Mouse (Mus musculus) lung, postnatal 0 days (tissue): Measurements from ENCODE around the gene Gpc6. TPM values are rescaled to one million over a fixed set of nuclear protein-coding genes. Genes with fewer than 3 reads are reported as not detected.

Source experiments
- ATAC-seq: fragments of 200-750 bp; cut with Nextera tagmentation; 2 replicates; pipeline ENCODE4 v1.8.0; 2017; ENCODE audit warnings: moderate library complexity
- DNase-seq: peaks from one replicate; pipeline ENCODE4 v3.0.0-alpha.2; 2016; ENCODE audit warnings: low spot score
- H3K27ac ChIP-seq: fragments of 300-500 bp; sonication (generic); 2 replicates; pipeline ENCODE4 v1.5.1; 2014; ENCODE audit warnings: antibody characterized with exemption, mild to moderate bottlenecking, low read length, mixed read lengths
- H3K27me3 ChIP-seq: fragments of 300-500 bp; sonication (generic); replicated peaks from 2 replicates; pipeline ENCODE4 v1.6.1; 2014; ENCODE audit warnings: low read length, mixed read lengths; ENCODE audit not compliant: insufficient read depth
- H3K36me3 ChIP-seq: fragments of 300-500 bp; sonication (generic); 2 replicates; pipeline ENCODE4 v1.6.1; 2014; ENCODE audit warnings: low read length, mixed read lengths; ENCODE audit not compliant: insufficient read depth
- H3K4me1 ChIP-seq: fragments of 300-500 bp; sonication (generic); 2 replicates; pipeline ENCODE4 v1.6.1; 2014; ENCODE audit warnings: antibody characterized with exemption, low read depth, low read length, mixed read lengths; ENCODE audit not compliant: insufficient read depth
- H3K4me2 ChIP-seq: fragments of 300-500 bp; sonication (generic); replicated peaks from 2 replicates; pipeline ENCODE4 v1.6.1; 2014; ENCODE audit warnings: low read depth, mild to moderate bottlenecking, low read length, moderate library complexity, mixed read lengths
- H3K4me3 ChIP-seq: fragments of 300-500 bp; sonication (generic); 2 replicates; pipeline ENCODE4 v1.5.1; 2014; ENCODE audit warnings: low read depth, low read length
- H3K9ac ChIP-seq: fragments of 300-500 bp; sonication (generic); replicated peaks from 2 replicates; pipeline ENCODE4 v1.6.1; 2014; ENCODE audit warnings: low read depth, mild to moderate bottlenecking
- H3K9me3 ChIP-seq: fragments of 300-500 bp; sonication (generic); 2 replicates; pipeline ENCODE4 v1.6.1; 2016; ENCODE audit warnings: low read length, mixed read lengths
- CTCF ChIP-seq: IDR thresholded peaks from 2 replicates; pipeline ENCODE4 v1.5.1; 2016; ENCODE audit warnings: antibody characterized with exemption, mild to moderate bottlenecking
- EP300 ChIP-seq: IDR thresholded peaks from 2 replicates; pipeline ENCODE4 v1.6.1; 2016; ENCODE audit warnings: antibody characterized with exemption, mild to moderate bottlenecking, control low read depth
- WGBS: fragments of 180-500 bp; shearing (Covaris S2); extraction: QIAGEN DNeasy Blood & Tissue Kit; methylation state at CpG from one replicate; pipeline ENCODE4 v1.1.7; 2014; 5-methylcytosine and 5-hydroxymethylcytosine counted together
- polyA plus RNA-seq: library from polyadenylated mRNA; unstranded; fragments of >200 nt; fragmentation: Nextera tagmentation; extraction: Ambion mirVana; gene quantifications from 2 replicates; pipeline ENCODE4 v1.2.1, GENCODE M21; 2015

Gene Gpc6
- polyA plus RNA-seq, 1 experiment from 2014 or later: 3.1 TPM

DNA sequence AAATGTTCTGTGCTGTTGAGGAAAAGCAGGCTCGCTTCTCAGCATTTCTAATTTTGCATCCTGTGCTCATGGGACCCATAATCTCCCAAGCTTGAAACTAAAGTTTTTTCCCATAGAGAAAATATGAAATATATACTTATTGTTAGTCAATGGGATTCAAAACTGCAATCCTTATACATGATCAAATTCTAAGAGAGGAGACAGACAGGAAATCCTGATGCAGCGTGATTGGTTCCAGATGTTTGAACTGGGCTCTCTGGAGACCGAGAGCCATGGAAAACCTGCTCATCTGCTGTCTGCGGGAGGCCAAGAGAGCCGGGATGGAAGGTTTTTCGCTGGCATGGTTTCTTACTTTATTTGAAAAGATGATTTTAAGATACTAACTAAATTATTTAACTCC, 649.1 kb downstream of the Gpc6 start:
- Histone ChIP-seq H3K27ac (no peak overlapping the region), H3K27me3 (no peaks in the 10 kb centered on the region), H3K4me1 (no peaks in the 10 kb centered on the region), H3K9me3 (no peaks in the 10 kb centered on the region), H3K4me2 (no peak overlapping the region), H3K9ac (no peak overlapping the region), H3K4me3 (no peak overlapping the region), H3K36me3 (no peaks in the 10 kb centered on the region)
- WGBS: 86% methylated on average over 6 of the region's 6 CpGs
- DNase-seq (no peak), ATAC-seq (no peak)
- TF ChIP-seq CTCF: no peak
- TF ChIP-seq EP300: no peak

DNA sequence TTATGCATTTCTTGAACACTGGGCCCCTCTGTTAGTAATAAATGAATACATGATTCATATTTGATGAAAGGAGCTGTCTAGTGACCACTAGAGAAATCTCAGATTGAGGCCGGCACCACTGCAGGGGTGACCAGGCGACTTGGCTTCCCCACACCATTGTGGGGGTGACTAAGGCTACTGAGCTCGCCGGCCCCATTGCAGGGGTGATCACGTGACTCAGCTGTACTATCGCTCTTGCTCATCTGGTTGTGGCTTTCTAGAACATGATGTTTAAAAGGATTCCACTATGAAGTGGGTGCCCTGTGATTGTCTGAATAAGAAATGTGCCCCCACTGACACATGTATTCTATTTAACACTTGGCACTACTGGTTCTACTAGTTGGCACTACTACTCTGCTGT, 656.6 kb downstream of the Gpc6 start:
- no peaks in the 10 kb centered on the region for H3K4me1 ChIP-seq
- no peak overlapping the region for H3K27ac ChIP-seq
- no peaks in the 10 kb centered on the region for H3K36me3 ChIP-seq
- TF ChIP-seq EP300 (no peak), CTCF (no peak)
- H3K27me3 ChIP-seq: no peaks in the 10 kb centered on the region
- no peak overlapping the region for H3K4me2 ChIP-seq
- no peak overlapping the region for H3K9ac ChIP-seq
- no peak overlapping the region for H3K4me3 ChIP-seq
- ATAC-seq: no peak
- no peak for DNase-seq
- 96% methylated on average over 6 of the region's 6 CpGs for WGBS
- no peaks in the 10 kb centered on the region for H3K9me3 ChIP-seq

DNA sequence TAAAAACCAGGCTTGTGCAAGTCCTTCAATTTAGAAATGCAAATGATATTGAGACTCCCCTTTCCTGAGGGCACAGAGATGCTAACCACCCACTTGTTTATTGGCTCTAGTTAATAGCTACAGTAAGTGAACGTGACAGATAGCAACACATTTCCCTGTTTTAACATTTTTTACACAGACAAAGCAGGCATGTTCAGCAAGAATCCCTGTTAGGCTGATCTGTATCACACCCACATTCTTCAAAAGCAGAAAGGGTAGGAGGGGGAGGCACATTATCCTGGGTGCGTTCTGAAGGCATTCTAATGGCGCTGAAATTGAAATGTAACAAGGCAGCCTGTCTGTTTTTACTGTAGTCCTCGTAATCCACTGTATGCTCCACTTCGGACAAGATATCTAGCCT, 674.6 kb downstream of the Gpc6 start:
- ATAC-seq (no peak), DNase-seq (no peak)
- Histone ChIP-seq H3K27ac (no peak overlapping the region), H3K4me2 (no peak overlapping the region), H3K36me3 (no peaks in the 10 kb centered on the region), H3K27me3 (no peaks in the 10 kb centered on the region), H3K4me3 (no peak overlapping the region), H3K9me3 (no peaks in the 10 kb centered on the region), H3K9ac (no peak overlapping the region), H3K4me1 (no peaks in the 10 kb centered on the region)
- WGBS: 76% methylated on average over 5 of the region's 5 CpGs
- no peak for TF ChIP-seq CTCF
- TF ChIP-seq EP300: no peak

DNA sequence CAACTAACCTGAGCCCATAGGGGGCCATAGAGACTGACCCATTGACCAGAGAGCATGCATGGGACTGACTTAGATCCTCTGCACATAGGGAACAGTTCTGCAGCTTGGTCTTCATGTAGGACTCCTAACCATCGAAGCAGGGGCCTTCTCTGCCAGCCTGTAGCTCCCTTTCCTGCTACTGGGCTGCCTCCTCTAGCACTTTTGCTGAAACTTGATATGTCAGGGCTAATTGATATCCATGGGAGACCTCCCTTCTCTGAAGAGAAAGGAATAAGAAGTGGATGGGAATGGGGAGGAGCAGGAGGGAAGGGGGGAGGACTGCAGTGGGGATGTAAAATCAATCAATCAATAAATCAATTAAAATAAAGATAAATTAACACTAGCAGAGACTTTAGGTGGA, 678.7 kb downstream of the Gpc6 start:
- no peak overlapping the region for H3K4me2 ChIP-seq
- no peak overlapping the region for H3K4me3 ChIP-seq
- no peaks in the 10 kb centered on the region for H3K36me3 ChIP-seq
- no peaks in the 10 kb centered on the region for H3K4me1 ChIP-seq
- TF ChIP-seq EP300: no peak
- no peak for TF ChIP-seq CTCF
- H3K9me3 ChIP-seq: no peaks in the 10 kb centered on the region
- H3K9ac ChIP-seq: no peak overlapping the region
- no peak for ATAC-seq
- no peak overlapping the region for H3K27ac ChIP-seq
- WGBS: 50% methylated on average over 1 of the region's 1 CpGs
- DNase-seq: no peak
- no peaks in the 10 kb centered on the region for H3K27me3 ChIP-seq

GRCm38 (mm10) chr14:117605750-117606149, 680.6 kb downstream of the Gpc6 start:
- ATAC-seq: no peak
- no peaks in the 10 kb centered on the region for H3K27me3 ChIP-seq
- WGBS: 70% methylated on average over 2 of the region's 2 CpGs

GRCm38 (mm10) chr14:117611113-117611512, 686.0 kb downstream of the Gpc6 start:
- Histone ChIP-seq H3K4me2 (no peak overlapping the region), H3K36me3 (no peaks in the 10 kb centered on the region), H3K27ac (no peak overlapping the region), H3K4me3 (no peak overlapping the region), H3K27me3 (no peaks in the 10 kb centered on the region), H3K9ac (no peak overlapping the region), H3K4me1 (no peaks in the 10 kb centered on the region), H3K9me3 (no peaks in the 10 kb centered on the region)
- TF ChIP-seq CTCF (no peak), EP300 (no peak)
- 82% methylated on average over 3 of the region's 3 CpGs for WGBS
- DNase-seq (no peak), ATAC-seq (no peak)

More at GRCm38 (mm10) chr14:117605750-117606149, 680.6 kb downstream of the Gpc6 start:
- no peak overlapping the region for H3K9ac ChIP-seq
- H3K4me1 ChIP-seq: no peaks in the 10 kb centered on the region
- no peak overlapping the region for H3K4me3 ChIP-seq
- no peak for TF ChIP-seq EP300
- TF ChIP-seq CTCF: no peak
- no peak overlapping the region for H3K27ac ChIP-seq
- H3K36me3 ChIP-seq: no peaks in the 10 kb centered on the region
- no peak for DNase-seq
- H3K9me3 ChIP-seq: no peaks in the 10 kb centered on the region
- no peak overlapping the region for H3K4me2 ChIP-seq

- Histone ChIP-seq H3K27ac (no peak overlapping the region), H3K9ac (no peak overlapping the region), H3K27me3 (no peaks in the 10 kb centered on the region), H3K9me3 (no peaks in the 10 kb centered on the region), H3K4me1 (no peaks in the 10 kb centered on the region), H3K36me3 (no peaks in the 10 kb centered on the region), H3K4me3 (no peak overlapping the region), H3K4me2 (no peak overlapping the region)
- WGBS: 44% methylated on average over 9 of the region's 9 CpGs
- TF ChIP-seq CTCF (no peak), EP300 (no peak)
- peak; percentile 68 for DNase-seq
- no peak for ATAC-seq
Measured at GRCm38 (mm10) chr14:117625100-117625710, 700.1 kb downstream of the Gpc6 start.
